Comparison of ENCODE assay signal across 24 mouse cellular contexts in the genomic region with DNA sequence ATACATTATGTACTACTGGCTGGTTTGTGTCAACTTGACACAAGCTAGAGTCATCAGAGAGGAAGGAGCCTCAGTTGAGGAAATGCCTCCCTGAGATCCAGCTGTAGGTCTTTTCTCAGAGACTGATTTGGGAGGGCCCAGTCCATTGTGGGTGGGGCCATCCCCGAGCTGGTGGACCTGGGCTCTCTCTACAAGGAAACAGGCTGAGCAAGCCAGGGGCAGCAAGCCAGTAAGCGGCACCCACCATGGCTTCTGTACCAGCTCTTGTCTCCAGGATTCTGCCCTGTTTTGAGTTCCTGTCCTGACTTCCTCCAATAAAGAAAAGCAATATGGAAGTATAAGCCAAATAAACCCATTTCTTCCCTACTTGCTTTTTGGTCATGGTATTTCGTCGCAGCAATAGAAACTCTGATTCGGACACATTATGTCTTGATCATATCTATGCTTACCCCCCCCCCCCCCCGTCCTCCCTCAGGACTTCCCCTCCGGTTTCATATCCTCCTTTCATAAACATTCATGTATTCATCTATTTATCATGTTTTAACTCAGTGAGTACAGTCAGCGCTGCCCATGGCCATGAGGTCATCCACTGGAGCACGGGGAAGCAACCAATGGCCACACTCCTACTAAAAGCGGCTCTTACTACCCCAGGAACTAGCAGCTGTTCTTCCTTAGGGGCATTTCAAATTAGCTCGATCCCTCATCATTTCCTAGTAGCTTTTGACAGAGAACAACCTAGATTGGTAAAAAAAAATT. TPM values are rescaled to one million over a fixed set of nuclear protein-coding genes. Genes with fewer than 3 reads are reported as not detected.
DNase-seq lines count a peak whose midpoint lies in the region; ATAC-seq and TF ChIP-seq lines count a peak whose summit lies in the region.
"Had no signal": no experiment of that assay in that cellular context is flagged by ENCODE, and none has a peak within 500 bp of the region (broad histone marks: within the 10 kb centered on the region; RNA-seq: fewer than 3 reads in every experiment).

No protein-coding gene starts in this region.

- WGBS in lung, embryonic 16.5 days: 62% methylated on average over 11 of the region's 11 CpGs
- 91% methylated on average over 11 of the region's 11 CpGs for WGBS in forebrain, postnatal 0 days

- DNase-seq in lung, postnatal 4 days: no peak
- DNase-seq in B cell, adult 2 months: peak; percentile 67 to 73
- peak; percentile 87 for DNase-seq in splenic B cell, adult 2 months (ENCODE audit: low read depth, low spot score)
- DNase-seq in forebrain, postnatal 0 days: no peak
- no peak for DNase-seq in c-Kit-positive CD71-positive TER-119-positive erythroid progenitor cells, embryonic 14.5 days (ENCODE audit: low spot score)
- DNase-seq: adrenal gland, adult 8-10 months; cerebellum, adult 18-20 months; cerebellum, postnatal 25 days; gastrocnemius, postnatal 10 days; kidney, adult 11 months; retina, postnatal 1 day; thymus, adult 18-20 months; thymus, postnatal 4 days had no signal

- H3K9ac ChIP-seq in lung, embryonic 16.5 days (ENCODE audit: low read length): no peak overlapping the region
- H3K9ac ChIP-seq in forebrain, postnatal 0 days: no peak overlapping the region
- H3K9ac ChIP-seq: heart, embryonic 15.5 days; limb, embryonic 13.5 days had no signal

- H3K4me3 ChIP-seq in lung, embryonic 16.5 days (ENCODE audit: low read length): no peak overlapping the region
- H3K4me3 ChIP-seq in forebrain, postnatal 0 days (ENCODE audit: low read depth, low read length): no peak overlapping the region
- H3K4me3 ChIP-seq: forebrain, embryonic 10.5 days; heart, adult 2 months; heart, embryonic 15.5 days; limb, embryonic 13.5 days; megakaryocyte, embryonic 14.5 days had no signal

- no peaks in the 10 kb centered on the region for H3K36me3 ChIP-seq in lung, embryonic 16.5 days (ENCODE audit: control insufficient read depth, insufficient read depth, low read length)
- H3K36me3 ChIP-seq in splenic B cell, adult 2 months (ENCODE audit: control insufficient read depth, insufficient read depth, low read length, poor library complexity, severe bottlenecking): peaks cover 20% of the 10 kb centered on the region; the same call in 1 of the 2 replicates
- peaks cover 79% of the 10 kb centered on the region for H3K36me3 ChIP-seq in forebrain, postnatal 0 days (ENCODE audit: insufficient read depth)
- H3K36me3 ChIP-seq: heart, embryonic 15.5 days had no signal

- H3K4me1 ChIP-seq in lung, embryonic 16.5 days (replicated peaks; ENCODE audit: control insufficient read depth, insufficient read depth, low read length): 0 out of 2 replicates have a peak, but pooled peaks cover 2% of the 10 kb centered on the region
- no peaks in the 10 kb centered on the region for H3K4me1 ChIP-seq in forebrain, postnatal 0 days (ENCODE audit: insufficient read depth)
- H3K4me1 ChIP-seq: forebrain, embryonic 10.5 days; heart, embryonic 15.5 days; limb, embryonic 13.5 days; megakaryocyte, embryonic 14.5 days had no signal

- no peaks in the 10 kb centered on the region for H3K9me3 ChIP-seq in lung, embryonic 16.5 days (ENCODE audit: control insufficient read depth, low read length)
- H3K9me3 ChIP-seq in forebrain, postnatal 0 days (ENCODE audit: low read length): no peaks in the 10 kb centered on the region
- H3K9me3 ChIP-seq: forebrain, embryonic 10.5 days; heart, embryonic 15.5 days; megakaryocyte, embryonic 14.5 days had no signal

- no peak overlapping the region for H3K27ac ChIP-seq in lung, embryonic 16.5 days (ENCODE audit: low read length)
- no peak overlapping the region for H3K27ac ChIP-seq in forebrain, postnatal 0 days (ENCODE audit: low read depth, low read length)
- H3K27ac ChIP-seq: forebrain, embryonic 10.5 days; heart, adult 2 months; heart, embryonic 15.5 days; kidney, postnatal 0 days; limb, embryonic 13.5 days had no signal

- no peaks in the 10 kb centered on the region for H3K27me3 ChIP-seq in lung, embryonic 16.5 days (ENCODE audit: control insufficient read depth, insufficient read depth, low read depth, low read length)
- no peaks in the 10 kb centered on the region for H3K27me3 ChIP-seq in splenic B cell, adult 2 months (ENCODE audit: control insufficient read depth, insufficient read depth, low read length, poor library complexity, severe bottlenecking)
- no peaks in the 10 kb centered on the region for H3K27me3 ChIP-seq in forebrain, postnatal 0 days (ENCODE audit: insufficient read depth, low read length)
- H3K27me3 ChIP-seq: heart, embryonic 15.5 days; limb, embryonic 13.5 days; megakaryocyte, embryonic 14.5 days had no signal

- peak; percentile 21; the same call in 1 of the 2 replicates for ATAC-seq in lung, embryonic 16.5 days (ENCODE audit: low read depth)
- 0 out of 2 replicates have a peak, but pooled peaks have one; percentile 23 for ATAC-seq in common myeloid progenitor, adult 5-6 weeks (replicated peaks; ENCODE audit: low read depth, poor library complexity, severe bottlenecking)
- ATAC-seq in forebrain, postnatal 0 days: no peak
- ATAC-seq: midbrain, embryonic 16.5 days had no signal

- TF ChIP-seq CTCF in forebrain, postnatal 0 days (IDR thresholded peaks at IDR 0.05; ENCODE audit: low read depth): no peak

- no peak overlapping the region for H3K4me2 ChIP-seq in lung, embryonic 16.5 days (ENCODE audit: low read depth, low read length)
- no peak overlapping the region for H3K4me2 ChIP-seq in forebrain, postnatal 0 days (ENCODE audit: low read depth)
- H3K4me2 ChIP-seq: heart, embryonic 15.5 days; limb, embryonic 13.5 days had no signal

RNA-seq across cellular contexts. Expression of a gene that starts 29.9 kb away (rescaled TPM):
- polyA plus RNA-seq in lung, embryonic 16.5 days (2015; fragmentation: Nextera tagmentation; extraction: Ambion mirVana): 0.06 and 0.33 TPM in 2 replicates
- total RNA-seq in common myeloid progenitor, adult 5-6 weeks (2017): 0.23 TPM in 1 of 2 replicates, not detected in the other
- 11.1 and 12.2 TPM in 2 replicates for total RNA-seq in forebrain, postnatal 0 days (2014; rRNA removed)
- 9.9 and 15.9 TPM in 2 replicates for polyA plus RNA-seq in forebrain, postnatal 0 days (2015; fragmentation: Nextera tagmentation; extraction: Ambion mirVana)
- total RNA-seq: adrenal gland, adult 8-10 months; gastrocnemius, postnatal 10 days; heart, adult 2 months; hematopoietic stem cell, adult 5-6 weeks had no signal
- polyA plus RNA-seq: heart, adult 2 months; heart, embryonic 15.5 days; liver, embryonic 16.5 days had no signal

RNA-seq across cellular contexts. Expression of a gene that starts 47.5 kb away (rescaled TPM):
- polyA plus RNA-seq in lung, embryonic 16.5 days (2015; fragmentation: Nextera tagmentation; extraction: Ambion mirVana): 8.6 and 9.9 TPM in 2 replicates
- total RNA-seq in common myeloid progenitor, adult 5-6 weeks (2017): 52.5 and 69.0 TPM in 2 replicates
- total RNA-seq in forebrain, postnatal 0 days (2014; rRNA removed): 92.5 and 114 TPM in 2 replicates
- 54.9 and 75.8 TPM in 2 replicates for polyA plus RNA-seq in forebrain, postnatal 0 days (2015; fragmentation: Nextera tagmentation; extraction: Ambion mirVana)

Comparison
In these comparisons a context has a peak if more than half of its experiments do, and no peak if none do; other contexts are left out.
1. DNase-seq: peak in B cell, adult 2 months (2 of 2) and splenic B cell, adult 2 months (single experiment); none in lung, postnatal 4 days (0 of 2), forebrain, postnatal 0 days (single experiment) and c-Kit-positive CD71-positive TER-119-positive erythroid progenitor cells, embryonic 14.5 days (single experiment).